Mouse (Mus musculus): ENCODE measurements around the gene Gemin8.

DNA sequence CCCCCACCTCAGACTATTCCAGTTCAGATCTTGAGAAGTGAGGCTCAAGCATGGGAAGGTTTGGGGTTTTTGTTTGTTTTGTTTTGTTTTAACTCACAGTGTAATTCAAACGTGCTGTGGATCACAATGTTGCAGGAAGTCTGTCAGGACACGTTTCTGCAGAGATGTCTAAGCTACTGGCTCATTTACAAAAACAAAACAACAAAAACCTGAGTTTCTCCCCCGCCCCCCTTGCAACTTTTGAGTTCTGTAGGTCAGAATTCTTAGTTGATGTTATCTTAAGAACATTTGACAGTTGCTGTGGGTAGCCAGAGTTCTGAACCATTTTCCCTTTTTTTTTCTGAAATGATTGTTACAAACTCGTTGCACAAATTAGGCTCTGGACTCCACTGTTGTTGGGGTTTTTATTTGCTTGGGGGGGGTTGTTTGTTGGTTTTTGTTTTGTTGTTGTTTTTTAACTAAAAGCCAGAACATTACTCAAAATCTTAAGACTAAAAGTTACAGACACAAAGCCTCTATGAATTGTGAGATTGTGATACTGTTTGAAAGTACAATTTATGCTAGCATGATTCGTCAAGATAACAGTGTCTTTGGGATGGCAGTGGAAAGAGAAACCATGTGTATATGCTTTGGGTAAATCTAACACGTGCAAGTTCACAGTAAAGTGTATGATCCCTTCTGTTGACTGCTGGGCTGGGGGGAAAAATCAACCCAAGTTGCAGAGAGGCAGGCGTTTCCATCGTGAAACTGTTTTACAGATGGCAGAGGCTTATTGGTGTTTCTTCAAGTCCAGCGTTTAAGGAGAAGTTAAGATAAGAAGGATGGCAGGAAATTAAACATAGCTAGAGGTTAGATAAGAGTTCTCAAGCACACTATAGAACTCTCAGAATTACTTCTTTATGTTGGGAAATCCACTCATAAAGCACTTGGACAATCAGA, 815 bp downstream of the Gemin8 start:
- TF ChIP-seq CTCF (IDR thresholded peaks at IDR 0.05; ENCODE audit: insufficient read depth, low read depth, low read length) (no peak), POLR2A (IDR thresholded peaks at IDR 0.05; ENCODE audit: insufficient read depth, low read depth, low read length) (no peak)
